In genomic region chr5:72205271-72205670, GRCm38 (mm10) we compare ENCODE assay signal across 13 mouse cellular contexts.
"Had no signal": no experiment of that assay in that cellular context is flagged by ENCODE, and none has a peak within 500 bp of the region (broad histone marks: within the 10 kb centered on the region; RNA-seq: fewer than 3 reads in every experiment).

No protein-coding gene starts in this region.

- H3K4me2 ChIP-seq: midbrain, embryonic 12.5 days; stomach, embryonic 15.5 days had no signal

- H3K27ac ChIP-seq: limb, embryonic 13.5 days; liver, embryonic 12.5 days; midbrain, embryonic 12.5 days; neural tube, embryonic 15.5 days; stomach, embryonic 15.5 days had no signal

- H3K4me3 ChIP-seq: limb, embryonic 13.5 days; liver, embryonic 12.5 days; midbrain, embryonic 12.5 days; neural tube, embryonic 15.5 days; stomach, embryonic 15.5 days had no signal

- H3K27me3 ChIP-seq: limb, embryonic 13.5 days; liver, embryonic 12.5 days; neural tube, embryonic 15.5 days; stomach, embryonic 15.5 days had no signal

- DNase-seq: kidney, adult 11 months; kidney, adult 9 months; kidney, postnatal 10 days; left cerebral cortex, postnatal 4 days; lung, adult 18-20 months; lung, postnatal 14 days; thymus, postnatal 4 days had no signal

- H3K36me3 ChIP-seq: limb, embryonic 13.5 days; liver, embryonic 12.5 days; midbrain, embryonic 12.5 days; neural tube, embryonic 15.5 days; stomach, embryonic 15.5 days had no signal

- H3K9me3 ChIP-seq: limb, embryonic 13.5 days; liver, embryonic 12.5 days; midbrain, embryonic 12.5 days; neural tube, embryonic 15.5 days; stomach, embryonic 15.5 days had no signal

- ATAC-seq: liver, embryonic 12.5 days; midbrain, embryonic 16.5 days had no signal

- H3K9ac ChIP-seq: limb, embryonic 13.5 days; liver, embryonic 12.5 days; midbrain, embryonic 12.5 days; neural tube, embryonic 15.5 days; stomach, embryonic 15.5 days had no signal
